Mouse (Mus musculus) limb, embryonic 11.5 days (tissue): ENCODE measurements around the gene Gm28308. TPM values are rescaled to one million over a fixed set of nuclear protein-coding genes. Genes with fewer than 3 reads are reported as not detected.
A peak's percentile ranks its signal among the peaks of the same experiment; 100 is the strongest.

Experiments
- ATAC-seq: fragments of 200-750 bp; cut with Nextera tagmentation; 2 replicates; pipeline ENCODE4 v1.8.0; 2017; ENCODE audit warnings: low read depth; ENCODE audit not compliant: insufficient number of reproducible peaks, low FRiP score, low TSS enrichment
- DNase-seq: peaks from one replicate; pipeline ENCODE4 v3.0.0-alpha.2; 2015; ENCODE audit warnings: low spot score
- H3K27ac ChIP-seq: fragments of 300-500 bp; sonication (generic); replicated peaks from 2 replicates; pipeline ENCODE4 v1.5.1; 2014; ENCODE audit warnings: low read depth, mild to moderate bottlenecking, low read length
- H3K27me3 ChIP-seq: fragments of 300-500 bp; sonication (generic); 2 replicates; pipeline ENCODE4 v1.6.1; 2014; ENCODE audit warnings: mild to moderate bottlenecking, low read length, mixed read lengths; ENCODE audit not compliant: control insufficient read depth, insufficient read depth
- H3K36me3 ChIP-seq: fragments of 300-500 bp; sonication (generic); 2 replicates; pipeline ENCODE4 v1.6.1; 2014; ENCODE audit warnings: mild to moderate bottlenecking, low read length, moderate library complexity, mixed read lengths; ENCODE audit not compliant: control insufficient read depth, insufficient read depth
- H3K4me1 ChIP-seq: fragments of 300-500 bp; sonication (generic); 2 replicates; pipeline ENCODE4 v1.6.1; 2014; ENCODE audit warnings: low read length, mixed read lengths; ENCODE audit not compliant: control insufficient read depth, insufficient read depth
- H3K4me2 ChIP-seq: fragments of 300-500 bp; sonication (generic); 2 replicates; pipeline ENCODE4 v1.6.1; 2014; ENCODE audit warnings: low read depth, mild to moderate bottlenecking, moderate library complexity; ENCODE audit not compliant: severe bottlenecking
- H3K4me3 ChIP-seq: fragments of 300-500 bp; sonication (generic); 2 replicates; pipeline ENCODE4 v1.5.1; 2014; ENCODE audit warnings: low read depth, low read length
- H3K9ac ChIP-seq: fragments of 300-500 bp; sonication (generic); 2 replicates; pipeline ENCODE4 v1.6.1; 2014; ENCODE audit warnings: mild to moderate bottlenecking, low read length
- H3K9me3 ChIP-seq: fragments of 300-500 bp; sonication (generic); 2 replicates; pipeline ENCODE4 v1.6.1; 2016; ENCODE audit warnings: low read length; ENCODE audit not compliant: control insufficient read depth
- WGBS: fragments of 180-500 bp; shearing (Covaris S2); extraction: QIAGEN DNeasy Blood & Tissue Kit; methylation state at CpG from one replicate; pipeline ENCODE4 v1.1.7; 2014; 5-methylcytosine and 5-hydroxymethylcytosine counted together
- polyA plus RNA-seq: library from polyadenylated mRNA; unstranded; fragments of >200 nt; fragmentation: Nextera tagmentation; extraction: Ambion mirVana; gene quantifications from 2 replicates; pipeline ENCODE4 v1.2.1, GENCODE M21; 2014

Gene Gm28308
- polyA plus RNA-seq, 1 experiment from 2014 or later = 1.3 TPM

GRCm38 (mm10) chr6:52248638-52249414, 35.7 kb upstream of the Gm28308 start:
- Histone ChIP-seq H3K9ac (peak overlapping the region; percentile 94), H3K36me3 (no peaks in the 10 kb centered on the region), H3K27me3 (peaks cover 4% of the 10 kb centered on the region; the same call in 1 of the 2 replicates), H3K4me2 (peak overlapping the region; percentile 83), H3K4me1 (peaks cover 13% of the 10 kb centered on the region), H3K4me3 (peak overlapping the region; percentile 99), H3K27ac (peak overlapping the region; percentile 93), H3K9me3 (no peaks in the 10 kb centered on the region)
- ATAC-seq (no peak), DNase-seq (peak; percentile 70)
- WGBS = 2% methylated on average over 27 of the region's 27 CpGs

- DNase-seq = peak; percentile 80
- peaks cover 4% of the 10 kb centered on the region; the same call in 1 of the 2 replicates for H3K27me3 ChIP-seq
These were observed 34.9 kb upstream of the Gm28308 start for GRCm38 (mm10) chr6:52247766-52248637.

GRCm38 (mm10) chr6:52246916-52247315, 33.8 kb upstream of the Gm28308 start:
- no peaks in the 10 kb centered on the region for H3K9me3 ChIP-seq
- peak overlapping the region; percentile 83 for H3K4me2 ChIP-seq
- H3K4me1 ChIP-seq = peaks cover 17% of the 10 kb centered on the region
- no peak for ATAC-seq
- peak overlapping the region; percentile 99 for H3K4me3 ChIP-seq
- H3K9ac ChIP-seq = peak overlapping the region; percentile 100
- 3% methylated on average over 3 of the region's 3 CpGs for WGBS
- DNase-seq = peak; percentile 57
- H3K27ac ChIP-seq = peak overlapping the region; percentile 99
- peaks cover 4% of the 10 kb centered on the region; the same call in 1 of the 2 replicates for H3K27me3 ChIP-seq
- no peaks in the 10 kb centered on the region for H3K36me3 ChIP-seq

More at GRCm38 (mm10) chr6:52247766-52248637, 34.9 kb upstream of the Gm28308 start:
- H3K4me3 ChIP-seq = peak overlapping the region; percentile 99
- 1% methylated on average over 23 of the region's 23 CpGs for WGBS
- no peaks in the 10 kb centered on the region for H3K36me3 ChIP-seq
- H3K4me2 ChIP-seq = peak overlapping the region; percentile 83
- ATAC-seq = no peak
- H3K9ac ChIP-seq = peak overlapping the region; percentile 94
- peak overlapping the region; percentile 93 for H3K27ac ChIP-seq
- no peaks in the 10 kb centered on the region for H3K9me3 ChIP-seq
- peaks cover 11% of the 10 kb centered on the region for H3K4me1 ChIP-seq

DNA sequence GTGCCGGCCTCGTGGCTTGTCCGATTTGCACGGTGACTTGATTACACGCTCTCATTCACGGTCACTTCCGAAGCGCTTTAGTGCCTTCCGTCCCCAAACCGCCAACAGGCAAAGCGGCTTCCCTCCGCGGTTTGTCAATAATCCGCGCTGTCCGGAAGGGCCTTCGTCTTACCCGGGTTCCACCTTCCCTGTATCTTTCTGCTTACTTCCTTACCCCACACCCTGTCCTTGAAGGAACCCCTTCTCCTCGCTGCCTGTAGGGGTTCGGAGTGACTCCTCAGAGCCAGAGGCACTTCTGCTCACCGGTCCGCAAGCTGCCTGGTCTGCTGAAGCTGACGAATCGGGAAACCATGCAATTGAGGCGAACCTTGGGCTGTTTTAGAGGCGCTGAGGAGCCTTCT, 33.3 kb upstream of the Gm28308 start:
- Histone ChIP-seq H3K4me2 (peak overlapping the region; percentile 83), H3K9me3 (no peaks in the 10 kb centered on the region), H3K9ac (peak overlapping the region; percentile 100), H3K27ac (peak overlapping the region; percentile 99), H3K27me3 (peaks cover 4% of the 10 kb centered on the region; the same call in 1 of the 2 replicates), H3K4me3 (peak overlapping the region; percentile 99), H3K36me3 (no peaks in the 10 kb centered on the region), H3K4me1 (peaks cover 20% of the 10 kb centered on the region)
- DNase-seq (peak; percentile 76), ATAC-seq (no peak)
- WGBS = under 1% methylated on average over 26 of the region's 26 CpGs

DNA sequence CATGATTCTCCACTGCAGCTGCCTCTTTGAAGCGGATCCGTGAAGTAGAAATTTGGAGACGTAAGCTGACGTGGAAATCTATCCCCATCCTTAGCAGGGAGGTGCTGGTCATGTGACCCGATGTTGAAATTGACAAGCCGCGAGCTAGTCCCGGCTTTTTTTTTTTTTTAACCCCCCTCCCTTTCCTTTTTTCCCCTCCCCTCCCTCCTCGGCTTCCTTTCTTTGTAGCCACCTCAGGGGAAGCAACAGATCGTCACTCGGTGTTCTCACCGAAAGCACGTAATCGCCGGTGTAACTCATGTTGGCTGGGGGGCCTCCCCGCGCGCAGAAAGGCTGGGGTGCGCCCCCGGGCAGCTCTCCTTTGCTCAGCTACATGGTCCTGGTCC, 32.6 kb upstream of the Gm28308 start, which contains the start of gene Hoxa11:
Hoxa11 (minus strand) TSS at position 54 of the 386 bp plus-strand sequence.
- Histone ChIP-seq H3K9ac (peak within 1 kb of the TSS; percentile 100), H3K4me3 (peak within 1 kb of the TSS; percentile 99), H3K4me2 (peak within 1 kb of the TSS; percentile 83), H3K4me1 (peaks cover 20% of the 10 kb centered on the region), H3K27me3 (peaks cover 3% of the 10 kb centered on the region; the same call in 1 of the 2 replicates), H3K36me3 (no peaks in the 10 kb centered on the region), H3K27ac (peak within 1 kb of the TSS; percentile 99), H3K9me3 (no peaks in the 10 kb centered on the region)
- DNase-seq (peak; percentile 81), ATAC-seq (peak; percentile 32; the same call in 1 of the 2 replicates)
- 0% methylated on average over 20 of the region's 20 CpGs for WGBS

GRCm38 (mm10) chr6:52245040-52245756, 32.1 kb upstream of the Gm28308 start:
- H3K36me3 ChIP-seq = no peaks in the 10 kb centered on the region
- H3K9me3 ChIP-seq = no peaks in the 10 kb centered on the region
- peak overlapping the region; percentile 99 for H3K4me3 ChIP-seq
- H3K4me1 ChIP-seq = peaks cover 17% of the 10 kb centered on the region
- H3K27ac ChIP-seq = peak overlapping the region; percentile 99
- peak overlapping the region; percentile 100 for H3K9ac ChIP-seq
- DNase-seq = peak; percentile 78
- ATAC-seq = 0 out of 2 replicates have a peak, but pooled peaks have one; percentile 2
- H3K27me3 ChIP-seq = no peaks in the 10 kb centered on the region
- under 1% methylated on average over 71 of the region's 71 CpGs for WGBS
- H3K4me2 ChIP-seq = peak overlapping the region; percentile 83

DNA sequence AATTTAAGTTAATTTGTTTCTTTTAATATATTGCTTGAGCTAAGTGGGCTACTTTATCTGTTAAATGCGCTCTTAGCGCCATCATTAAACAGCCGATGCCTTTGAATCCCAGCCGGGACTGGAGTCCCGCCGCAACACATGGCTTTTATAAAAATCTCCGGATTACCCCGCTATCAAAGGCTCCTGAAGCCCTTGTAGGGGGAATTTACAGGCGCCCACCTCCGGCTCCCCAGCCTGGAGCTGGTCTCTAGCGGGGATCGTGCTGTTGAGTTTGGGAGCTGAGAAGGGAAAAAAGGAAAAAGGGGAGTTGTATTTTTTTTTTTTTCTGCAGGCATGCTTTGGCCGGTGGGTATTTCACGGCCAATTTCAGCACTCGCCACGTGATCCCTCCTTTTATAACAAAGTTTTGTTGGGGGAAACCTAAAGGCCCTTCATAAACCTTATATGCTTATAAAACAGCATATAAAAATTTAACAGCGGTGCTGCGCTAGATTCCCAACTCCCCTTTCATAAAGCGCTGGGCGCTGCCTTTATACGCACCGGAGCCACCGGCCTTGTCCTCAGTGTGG, 31.4 kb upstream of the Gm28308 start:
- Histone ChIP-seq H3K27ac (peak overlapping the region; percentile 99), H3K4me1 (peaks cover 17% of the 10 kb centered on the region)

More for the DNA sequence above, 31.4 kb upstream of the Gm28308 start:
- Histone ChIP-seq H3K9me3 (no peaks in the 10 kb centered on the region), H3K4me3 (peak overlapping the region; percentile 99), H3K36me3 (no peaks in the 10 kb centered on the region), H3K27me3 (no peaks in the 10 kb centered on the region), H3K9ac (peak overlapping the region; percentile 100), H3K4me2 (peak overlapping the region; percentile 83)
- ATAC-seq = no peak
- under 1% methylated on average over 23 of the region's 23 CpGs for WGBS
- DNase-seq = peak; percentile 72
